Mouse (Mus musculus) granulocyte monocyte progenitor cell, adult 5-6 weeks (primary cell): ENCODE data around the gene Teddm2. TPM values are rescaled to one million over a fixed set of nuclear protein-coding genes. Genes with fewer than 3 reads are reported as not detected.
A peak's percentile ranks its signal among the peaks of the same experiment; 100 is the strongest.

Experiments
- ATAC-seq: replicated peaks from 2 replicates; pipeline ENCODE4 v1.8.0; 2016; ENCODE audit warnings: mild to moderate bottlenecking, moderate TSS enrichment, inconsistent platforms; ENCODE audit not compliant: poor library complexity, severe bottlenecking
- total RNA-seq, 2 experiments: library from RNA; stranded (forward) in 1 of 2; stranded (reverse) in 1 of 2; fragments of 200-712, 200-1000 nt in 1 of 2; fragments of >200 nt in 1 of 2; fragmentation: Nextera tagmentation in 1 of 2; gene quantifications; 2 replicates each; pipeline ENCODE4 v1.2.3; 2014 to 2017

The Teddm2 gene
- total RNA-seq, 2 experiments from 2014 or later: not detected

DNA sequence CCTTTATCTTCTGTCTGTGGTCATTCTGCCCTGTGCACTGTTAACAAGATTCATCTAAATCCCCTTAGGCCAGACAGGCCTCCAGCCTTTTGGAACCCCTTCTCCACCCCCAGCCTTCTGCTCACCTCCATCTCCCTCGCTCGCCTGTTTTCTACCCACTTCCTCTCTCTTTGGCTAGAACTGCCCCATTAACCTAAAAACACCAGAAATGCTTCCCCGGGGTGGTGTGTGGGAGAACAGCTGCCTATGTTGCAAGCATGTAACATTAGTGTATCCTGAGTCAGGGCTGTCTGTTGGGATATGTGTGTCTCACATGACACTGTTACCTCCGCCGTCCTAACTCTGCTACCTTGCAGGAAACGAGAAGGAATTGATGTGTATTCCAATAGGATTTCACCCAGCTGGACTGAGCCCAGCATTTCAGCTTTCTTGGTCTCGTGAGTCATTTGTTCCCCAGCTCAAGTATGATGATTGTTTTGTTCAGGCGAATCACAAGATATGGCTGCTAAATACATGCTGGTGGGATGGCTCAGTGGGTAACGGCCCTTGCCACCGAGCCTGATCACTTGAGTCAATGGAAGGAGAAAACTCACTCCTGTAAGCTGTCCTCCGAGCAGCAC lies 57.8 kb downstream of the Teddm2 start:
- peak; percentile 68 for ATAC-seq

DNA sequence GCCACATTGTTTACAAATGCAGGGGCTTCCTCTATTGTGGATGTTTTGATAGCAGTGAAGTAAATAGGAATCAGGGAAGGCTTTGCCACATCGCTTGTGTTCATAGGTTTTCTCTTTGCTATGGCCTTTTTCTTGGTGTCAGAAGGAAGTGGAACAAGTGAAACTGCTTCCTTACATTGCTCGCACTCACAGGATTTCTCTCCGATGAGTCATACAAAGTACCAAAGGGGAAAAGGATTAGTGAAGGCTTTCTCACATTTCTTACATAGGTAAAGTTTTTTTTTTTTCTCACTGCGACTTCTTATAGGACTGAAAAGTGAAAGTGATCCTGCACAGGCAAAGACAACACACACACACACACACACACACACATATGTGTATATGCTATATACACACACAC lies 64.0 kb downstream of the Teddm2 start:
- no peak for ATAC-seq

DNA sequence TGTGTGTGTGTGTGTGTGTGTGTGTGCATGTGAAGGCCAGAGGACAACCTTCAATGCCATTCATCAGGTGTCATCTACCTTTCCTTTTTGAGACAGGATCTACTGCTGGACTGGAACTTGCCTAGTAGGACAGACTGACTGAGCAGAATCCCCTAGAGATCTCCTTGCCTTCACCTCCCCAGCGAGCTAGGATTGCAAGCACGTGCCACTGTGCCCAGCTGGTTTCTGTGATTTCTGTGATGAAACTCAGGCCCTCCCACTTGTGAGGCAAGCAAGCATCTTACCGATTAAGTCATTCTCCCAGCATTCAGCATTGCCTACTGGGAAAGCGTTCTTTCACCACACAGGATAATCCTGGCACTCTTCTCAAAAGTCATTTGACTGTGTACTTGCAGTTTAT lies 69.3 kb downstream of the Teddm2 start:
- no peak for ATAC-seq

DNA sequence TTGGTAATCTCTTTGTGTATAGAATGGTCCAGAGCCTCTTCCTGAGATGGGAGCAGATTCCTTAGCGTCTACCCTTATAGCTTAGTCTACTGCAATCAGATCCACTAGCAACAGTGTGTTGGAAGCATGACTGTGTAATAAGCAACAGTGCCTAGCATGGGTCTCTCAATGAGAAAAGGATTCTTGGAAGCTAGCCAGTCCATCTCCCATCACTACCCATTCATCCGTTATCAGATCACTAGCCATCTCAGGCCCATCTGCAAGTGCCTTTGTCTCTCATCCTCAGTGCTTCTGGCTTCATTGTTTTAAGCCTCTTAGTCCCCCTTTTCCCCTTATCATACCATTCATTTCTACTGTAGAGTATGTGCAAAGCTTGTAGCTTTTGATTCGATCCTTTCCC lies 79.8 kb downstream of the Teddm2 start:
- ATAC-seq: no peak

DNA sequence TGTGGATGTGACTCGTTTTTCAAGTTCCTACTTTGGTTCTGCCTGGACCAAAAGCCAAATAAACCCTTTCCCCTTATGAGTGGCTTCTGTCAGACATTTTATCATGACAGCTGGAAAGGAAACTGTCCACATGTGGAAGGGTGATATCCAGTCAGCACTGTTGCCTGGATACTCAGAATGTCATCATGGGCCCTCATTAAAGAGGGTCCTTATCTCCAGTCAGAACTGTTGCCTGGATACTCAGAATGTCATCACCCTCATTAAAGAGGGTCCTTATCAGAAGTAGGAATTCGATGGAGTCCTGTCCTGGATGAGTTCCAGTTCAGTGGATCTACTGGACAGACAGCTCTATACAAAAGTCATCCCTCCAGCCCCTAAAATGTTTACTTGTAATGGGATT lies 85.8 kb downstream of the Teddm2 start:
- ATAC-seq: no peak

DNA sequence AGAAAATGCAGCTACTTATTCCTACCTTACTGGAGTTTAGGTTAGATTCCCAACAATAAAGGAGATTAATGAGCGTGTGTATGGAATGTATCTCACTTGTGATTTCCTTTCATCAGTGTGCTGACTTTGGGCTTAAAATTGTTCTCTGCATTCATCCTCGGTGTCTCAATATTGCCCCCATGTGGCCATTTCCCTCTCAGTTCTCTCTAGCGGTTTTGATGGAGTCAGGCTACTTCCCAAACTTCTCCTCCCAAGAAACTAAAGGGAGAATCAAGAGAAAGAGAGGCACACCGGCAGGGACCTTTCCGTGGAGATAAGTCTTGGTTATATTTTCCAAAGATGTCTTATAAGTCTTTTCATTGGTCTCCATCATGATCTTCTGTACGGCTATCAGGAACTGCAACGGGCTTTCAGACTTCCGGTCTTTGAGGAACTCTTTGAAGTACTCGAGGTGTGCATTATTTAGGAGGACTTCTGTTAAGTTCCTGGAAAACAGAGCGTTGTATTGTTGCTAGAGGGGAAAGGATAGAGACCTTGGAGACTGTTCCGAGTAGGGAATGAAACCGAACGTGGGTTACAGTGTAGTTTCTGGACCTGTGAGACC lies 92.5 kb downstream of the Teddm2 start:
- ATAC-seq: peak; percentile 55

DNA sequence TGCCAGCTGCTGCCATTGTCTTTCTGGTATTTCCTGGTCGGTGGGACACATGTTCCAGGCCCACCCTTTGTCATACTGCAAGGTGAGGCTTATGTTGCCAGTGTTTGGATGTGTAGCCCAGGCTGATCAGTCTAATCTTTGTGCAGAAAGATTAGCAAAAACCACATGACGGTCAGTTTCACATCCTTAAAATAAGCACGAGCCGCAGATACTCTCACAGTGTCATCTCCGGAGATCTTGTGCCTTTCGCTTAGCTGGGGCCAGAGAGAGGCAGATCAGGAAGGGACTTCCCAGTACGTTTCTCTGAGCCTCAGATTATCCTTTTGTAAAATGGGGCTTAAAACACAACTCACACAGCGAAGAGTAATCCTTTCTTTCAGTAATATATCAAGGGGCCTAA lies 96.5 kb downstream of the Teddm2 start:
- ATAC-seq: peak; percentile 87

DNA sequence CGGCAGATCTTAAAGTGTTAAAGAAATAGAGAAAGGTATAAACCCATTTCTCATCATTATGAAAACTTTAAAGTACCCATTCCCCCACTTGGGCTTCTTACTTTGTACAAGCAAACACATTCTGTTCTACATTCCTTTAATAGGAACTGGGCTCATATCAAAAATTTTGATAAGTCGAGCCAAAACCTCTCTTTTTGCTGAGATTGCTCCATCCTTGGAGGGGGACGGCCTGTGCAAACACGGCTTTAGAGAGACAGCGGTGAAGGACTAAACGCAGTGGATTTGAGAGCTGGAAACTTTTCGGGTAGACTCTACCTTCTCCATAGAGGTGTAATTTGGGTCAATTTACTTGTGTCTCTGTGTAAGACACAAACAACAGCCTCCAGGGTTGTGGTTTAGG lies 97.3 kb downstream of the Teddm2 start:
- ATAC-seq: peak; percentile 3; the same call in 1 of the 2 replicates

Other genes starting within 250 kb of the Teddm2 start
- gene Rgs8, start 247.2 kb downstream of the Teddm2 start, total RNA-seq (2014; fragmentation: Nextera tagmentation): 0.34 and 4.6 TPM in 2 replicates
- gene Rgs8, start 247.2 kb downstream of the Teddm2 start, total RNA-seq (2017): 0.47 and 1.3 TPM in 2 replicates
- not detected in 2 replicates for gene Rgs16, start 159.9 kb downstream of the Teddm2 start, total RNA-seq (2014; fragmentation: Nextera tagmentation)
- 0.17 TPM in 1 of 2 replicates, not detected in the other for gene Rgs16, start 159.9 kb downstream of the Teddm2 start, total RNA-seq (2017)
- 35.9 and 55.9 TPM in 2 replicates for gene Rnasel, start 150.8 kb downstream of the Teddm2 start, total RNA-seq (2014; fragmentation: Nextera tagmentation)
- 52.3 and 72.8 TPM in 2 replicates for gene Rnasel, start 150.8 kb downstream of the Teddm2 start, total RNA-seq (2017)
- not detected in 2 replicates for gene Rgsl1, start 56.1 kb downstream of the Teddm2 start, total RNA-seq (2014; fragmentation: Nextera tagmentation)
- gene Rgsl1, start 56.1 kb downstream of the Teddm2 start, total RNA-seq (2017): not detected in 2 replicates
- not detected in 2 replicates for gene Teddm1b, start 25.9 kb downstream of the Teddm2 start, total RNA-seq (2014; fragmentation: Nextera tagmentation)
- gene Teddm1b, start 25.9 kb downstream of the Teddm2 start, total RNA-seq (2017): not detected in 2 replicates
- not detected in 2 replicates for gene Teddm1a, start 8.5 kb downstream of the Teddm2 start, total RNA-seq (2014; fragmentation: Nextera tagmentation)
- not detected in 2 replicates for gene Teddm1a, start 8.5 kb downstream of the Teddm2 start, total RNA-seq (2017)
- gene Glul, start 284 bp downstream of the Teddm2 start, total RNA-seq (2014; fragmentation: Nextera tagmentation): 60.4 and 67.3 TPM in 2 replicates
- 50.7 and 59.0 TPM in 2 replicates for gene Glul, start 284 bp downstream of the Teddm2 start, total RNA-seq (2017)